Mouse (Mus musculus): Measurements from ENCODE around the gene Txndc12.

The Txndc12 gene

GRCm38 (mm10) chr4:108834115-108834970 is at the start of gene Txndc12:
TSS of gene Txndc12 (plus strand) at chr4:108834601.
- DNase-seq (ENCODE audit: low spot score) = no peak

- DNase-seq (ENCODE audit: low spot score) = no peak
Observed at GRCm38 (mm10) chr4:108789258-108789936, 45.0 kb upstream of the Txndc12 start.

GRCm38 (mm10) chr4:108790507-108790906 is 43.9 kb upstream of the Txndc12 start:
- DNase-seq (ENCODE audit: low spot score) = no peak

- DNase-seq (ENCODE audit: low spot score) = no peak
Observed at GRCm38 (mm10) chr4:108793941-108794340, 40.5 kb upstream of the Txndc12 start.

GRCm38 (mm10) chr4:108796701-108797100 is 37.7 kb upstream of the Txndc12 start:
- no peak for DNase-seq (ENCODE audit: low spot score)

GRCm38 (mm10) chr4:108798083-108798830 is 36.1 kb upstream of the Txndc12 start:
- DNase-seq (ENCODE audit: low spot score) = no peak

GRCm38 (mm10) chr4:108803535-108803934 is 30.9 kb upstream of the Txndc12 start:
- DNase-seq (ENCODE audit: low spot score) = no peak

- no peak for DNase-seq (ENCODE audit: low spot score)
Observed at GRCm38 (mm10) chr4:108811142-108811541, 23.3 kb upstream of the Txndc12 start.

- DNase-seq (ENCODE audit: low spot score) = no peak
Observed at GRCm38 (mm10) chr4:108811550-108811949, 22.9 kb upstream of the Txndc12 start.

GRCm38 (mm10) chr4:108825677-108826076 is 8.7 kb upstream of the Txndc12 start:
- DNase-seq (ENCODE audit: low spot score) = no peak

GRCm38 (mm10) chr4:108826096-108826495 is 8.3 kb upstream of the Txndc12 start:
- DNase-seq (ENCODE audit: low spot score) = no peak

- DNase-seq (ENCODE audit: low spot score) = no peak
Observed at GRCm38 (mm10) chr4:108826643-108827042, 7.8 kb upstream of the Txndc12 start.

- no peak for DNase-seq (ENCODE audit: low spot score)
Observed at GRCm38 (mm10) chr4:108830698-108831097, 3.7 kb upstream of the Txndc12 start.

- DNase-seq (ENCODE audit: low spot score) = peak; percentile 58
Observed at GRCm38 (mm10) chr4:108832916-108833827, 1.2 kb upstream of the Txndc12 start, which contains the start of gene Btf3l4. TSS of gene Btf3l4 (minus strand) at chr4:108833614.

- no peak for DNase-seq (ENCODE audit: low spot score)
Observed at GRCm38 (mm10) chr4:108833828-108834114, 630 bp upstream of the Txndc12 start.

GRCm38 (mm10) chr4:108834971-108835311 is 540 bp downstream of the Txndc12 start:
- DNase-seq (ENCODE audit: low spot score) = no peak

GRCm38 (mm10) chr4:108835496-108835895 is 1.1 kb downstream of the Txndc12 start:
- DNase-seq (ENCODE audit: low spot score) = no peak

- no peak for DNase-seq (ENCODE audit: low spot score)
Observed at GRCm38 (mm10) chr4:108838031-108838430, 3.6 kb downstream of the Txndc12 start.

- DNase-seq (ENCODE audit: low spot score) = no peak
Observed at GRCm38 (mm10) chr4:108841920-108842578, 7.6 kb downstream of the Txndc12 start.

GRCm38 (mm10) chr4:108843336-108843735 is 8.9 kb downstream of the Txndc12 start:
- DNase-seq (ENCODE audit: low spot score) = no peak
